Mouse (Mus musculus) intestine, embryonic 14.5 days (tissue): Measurements from ENCODE around the gene Ppy. TPM values are rescaled to one million over a fixed set of nuclear protein-coding genes. Genes with fewer than 3 reads are reported as not detected.

ENCODE experiments used
- ATAC-seq: fragments of 200-750 bp; cut with Nextera tagmentation; replicated peaks from 2 replicates; pipeline ENCODE4 v1.8.0; 2017; ENCODE audit warnings: low read depth, moderate number of reproducible peaks, moderate TSS enrichment, moderate library complexity; ENCODE audit not compliant: low FRiP score, low TSS enrichment
- DNase-seq: peaks from one replicate; pipeline ENCODE4 v3.0.0-alpha.2; 2018; ENCODE audit warnings: low spot score
- H3K27ac ChIP-seq: fragments of 300-500 bp; sonication (generic); 2 replicates; pipeline ENCODE4 v1.5.1; 2014; ENCODE audit warnings: low read depth, mild to moderate bottlenecking, control low read depth
- H3K27me3 ChIP-seq: fragments of 300-500 bp; sonication (generic); replicated peaks from 2 replicates; pipeline ENCODE4 v1.6.1; 2014; ENCODE audit warnings: low read length, control low read depth; ENCODE audit not compliant: control insufficient read depth, insufficient read depth
- H3K36me3 ChIP-seq: fragments of 300-500 bp; sonication (generic); 2 replicates; pipeline ENCODE4 v1.6.1; 2014; ENCODE audit warnings: low read length, control low read depth; ENCODE audit not compliant: control insufficient read depth, insufficient read depth
- H3K4me1 ChIP-seq: fragments of 300-500 bp; sonication (generic); replicated peaks from 2 replicates; pipeline ENCODE4 v1.6.1; 2014; ENCODE audit warnings: low read length, control low read depth, mixed read lengths; ENCODE audit not compliant: control insufficient read depth, insufficient read depth
- H3K4me2 ChIP-seq: fragments of 300-500 bp; sonication (generic); 2 replicates; pipeline ENCODE4 v1.6.1; 2014; ENCODE audit warnings: low read length
- H3K4me3 ChIP-seq: fragments of 300-500 bp; sonication (generic); 2 replicates; pipeline ENCODE4 v1.5.1; 2014; ENCODE audit warnings: low read depth, low read length, control low read depth, mixed read lengths
- H3K9ac ChIP-seq: fragments of 300-500 bp; sonication (generic); 2 replicates; pipeline ENCODE4 v1.6.1; 2014; ENCODE audit warnings: mild to moderate bottlenecking, low read length
- H3K9me3 ChIP-seq: fragments of 300-500 bp; sonication (generic); 2 replicates; pipeline ENCODE4 v1.6.1; 2016; ENCODE audit warnings: low read length, control low read depth; ENCODE audit not compliant: control insufficient read depth
- WGBS: fragments of 180-500 bp; shearing (Covaris S2); extraction: QIAGEN DNeasy Blood & Tissue Kit; methylation state at CpG from one replicate; pipeline ENCODE4 v1.1.7; 2014; 5-methylcytosine and 5-hydroxymethylcytosine counted together
- polyA plus RNA-seq: library from polyadenylated mRNA; unstranded; fragments of >200 nt; fragmentation: Nextera tagmentation; extraction: Ambion mirVana; gene quantifications from 2 replicates; pipeline ENCODE4 v1.2.1, GENCODE M21; 2014

Gene Ppy
- polyA plus RNA-seq, 1 experiment from 2014 or later, result 2.0 TPM

DNA sequence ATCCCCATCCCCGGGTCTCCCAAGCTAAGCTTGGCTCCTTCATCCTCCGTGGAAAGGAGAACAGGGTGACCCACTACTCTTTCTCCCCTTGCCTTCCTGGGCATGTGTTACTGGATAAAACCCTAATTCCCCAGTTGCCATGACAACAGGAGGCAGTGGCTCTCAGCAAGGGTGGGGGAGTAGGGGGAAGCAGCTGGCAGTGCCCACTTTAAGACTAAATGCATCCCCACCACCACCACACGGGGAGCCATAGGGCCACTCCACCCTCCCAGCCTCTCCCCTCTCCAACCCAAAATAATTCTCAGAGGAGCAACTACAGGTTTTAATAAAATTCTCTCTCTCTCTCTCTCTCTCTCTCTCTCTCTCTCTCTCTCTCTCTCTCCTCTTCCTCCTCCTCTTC is 14.8 kb downstream of the Ppy start:
- Histone ChIP-seq H3K36me3 (no peaks in the 10 kb centered on the region), H3K4me2 (peak overlapping the region; percentile 93), H3K27ac (peak overlapping the region; percentile 81), H3K9me3 (no peaks in the 10 kb centered on the region), H3K9ac (no peak overlapping the region), H3K27me3 (no peaks in the 10 kb centered on the region), H3K4me3 (no peak overlapping the region), H3K4me1 (peaks cover 25% of the 10 kb centered on the region)
- no peak for DNase-seq
- 24% methylated on average over 3 of the region's 3 CpGs for WGBS
- ATAC-seq, result no peak

- ATAC-seq, result no peak
Measured at GRCm38 (mm10) chr11:102084159-102084558, 17.0 kb downstream of the Ppy start.

GRCm38 (mm10) chr11:102083193-102083592 is 17.9 kb downstream of the Ppy start:
- Histone ChIP-seq H3K4me3 (no peak overlapping the region), H3K27me3 (no peaks in the 10 kb centered on the region), H3K9me3 (no peaks in the 10 kb centered on the region), H3K4me1 (peaks cover 17% of the 10 kb centered on the region), H3K27ac (no peak overlapping the region), H3K36me3 (peaks cover 4% of the 10 kb centered on the region; the same call in 1 of the 2 replicates), H3K4me2 (no peak overlapping the region), H3K9ac (no peak overlapping the region)
- no peak for DNase-seq
- no peak for ATAC-seq
- 48% methylated on average over 4 of the region's 4 CpGs for WGBS

More at GRCm38 (mm10) chr11:102084159-102084558, 17.0 kb downstream of the Ppy start:
- Histone ChIP-seq H3K4me2 (no peak overlapping the region), H3K27ac (no peak overlapping the region), H3K4me1 (peaks cover 18% of the 10 kb centered on the region), H3K36me3 (no peaks in the 10 kb centered on the region; the same call in 1 of the 2 replicates), H3K9ac (no peak overlapping the region), H3K9me3 (no peaks in the 10 kb centered on the region), H3K4me3 (no peak overlapping the region), H3K27me3 (no peaks in the 10 kb centered on the region)
- no peak for DNase-seq
- 64% methylated on average over 7 of the region's 7 CpGs for WGBS

- Histone ChIP-seq H3K4me3 (peak overlapping the region; percentile 41), H3K9me3 (no peaks in the 10 kb centered on the region), H3K27ac (no peak overlapping the region), H3K9ac (peak overlapping the region; percentile 56), H3K4me1 (peaks cover 17% of the 10 kb centered on the region), H3K36me3 (peaks cover 4% of the 10 kb centered on the region; the same call in 1 of the 2 replicates), H3K27me3 (no peaks in the 10 kb centered on the region), H3K4me2 (peak overlapping the region; percentile 90)
- WGBS, result under 1% methylated on average over 18 of the region's 18 CpGs
- DNase-seq (peak; percentile 91), ATAC-seq (peak; percentile 85)
Measured at GRCm38 (mm10) chr11:102082322-102082721, 18.8 kb downstream of the Ppy start.

- Histone ChIP-seq H3K36me3 (0 out of 2 replicates have a peak, but pooled peaks cover 8% of the 10 kb centered on the region), H3K4me3 (no peak overlapping the region), H3K9me3 (no peaks in the 10 kb centered on the region), H3K27me3 (no peaks in the 10 kb centered on the region; the same call in 1 of the 2 replicates), H3K9ac (no peak overlapping the region), H3K27ac (no peak overlapping the region), H3K4me2 (no peak overlapping the region), H3K4me1 (no peaks in the 10 kb centered on the region; the same call in 1 of the 2 replicates)
- ATAC-seq (no peak), DNase-seq (no peak)
- WGBS, result 86% methylated on average over 14 of the region's 14 CpGs
Measured at GRCm38 (mm10) chr11:102073722-102074121, 27.4 kb downstream of the Ppy start.

GRCm38 (mm10) chr11:102072729-102073128 is 28.4 kb downstream of the Ppy start:
- Histone ChIP-seq H3K27me3 (no peaks in the 10 kb centered on the region; the same call in 1 of the 2 replicates), H3K4me2 (no peak overlapping the region), H3K27ac (no peak overlapping the region), H3K4me1 (no peaks in the 10 kb centered on the region; the same call in 1 of the 2 replicates), H3K9ac (no peak overlapping the region), H3K4me3 (no peak overlapping the region), H3K9me3 (no peaks in the 10 kb centered on the region), H3K36me3 (0 out of 2 replicates have a peak, but pooled peaks cover 4% of the 10 kb centered on the region)
- ATAC-seq (no peak), DNase-seq (no peak)
- WGBS, result 75% methylated on average over 5 of the region's 5 CpGs

- Histone ChIP-seq H3K9ac (no peak overlapping the region), H3K4me3 (no peak overlapping the region), H3K27me3 (no peaks in the 10 kb centered on the region; the same call in 1 of the 2 replicates), H3K9me3 (no peaks in the 10 kb centered on the region), H3K4me1 (no peaks in the 10 kb centered on the region; the same call in 1 of the 2 replicates), H3K4me2 (peak overlapping the region; percentile 36), H3K27ac (no peak overlapping the region), H3K36me3 (0 out of 2 replicates have a peak, but pooled peaks cover 4% of the 10 kb centered on the region)
- WGBS, result 5% methylated on average over 13 of the region's 13 CpGs
- DNase-seq (peak; percentile 58), ATAC-seq (peak; percentile 70)
Measured at GRCm38 (mm10) chr11:102070426-102070825, 30.7 kb downstream of the Ppy start.

- Histone ChIP-seq H3K27me3 (no peaks in the 10 kb centered on the region; the same call in 1 of the 2 replicates), H3K36me3 (0 out of 2 replicates have a peak, but pooled peaks cover 4% of the 10 kb centered on the region), H3K4me3 (no peak overlapping the region), H3K9me3 (no peaks in the 10 kb centered on the region), H3K4me2 (no peak overlapping the region), H3K27ac (no peak overlapping the region), H3K9ac (no peak overlapping the region), H3K4me1 (no peaks in the 10 kb centered on the region; the same call in 1 of the 2 replicates)
- WGBS, result 64% methylated on average over 11 of the region's 11 CpGs
- ATAC-seq (no peak), DNase-seq (no peak)
Measured at GRCm38 (mm10) chr11:102069633-102070032, 31.5 kb downstream of the Ppy start.

- no peak for DNase-seq
- H3K9ac ChIP-seq, result no peak overlapping the region
- 48% methylated on average over 2 of the region's 2 CpGs for WGBS
Measured at GRCm38 (mm10) chr11:102068969-102069368, 32.1 kb downstream of the Ppy start.

More at GRCm38 (mm10) chr11:102068969-102069368, 32.1 kb downstream of the Ppy start:
- H3K4me1 ChIP-seq, result no peaks in the 10 kb centered on the region; the same call in 1 of the 2 replicates
- ATAC-seq, result no peak
- no peaks in the 10 kb centered on the region; the same call in 1 of the 2 replicates for H3K27me3 ChIP-seq
- no peak overlapping the region for H3K27ac ChIP-seq
- H3K4me2 ChIP-seq, result no peak overlapping the region
- no peak overlapping the region for H3K4me3 ChIP-seq
- no peaks in the 10 kb centered on the region for H3K9me3 ChIP-seq
- H3K36me3 ChIP-seq, result peaks cover under 1% of the 10 kb centered on the region; the same call in 1 of the 2 replicates
